Mouse (Mus musculus): ENCODE results near the gene Clrn2.

Clrn2 gene

DNA sequence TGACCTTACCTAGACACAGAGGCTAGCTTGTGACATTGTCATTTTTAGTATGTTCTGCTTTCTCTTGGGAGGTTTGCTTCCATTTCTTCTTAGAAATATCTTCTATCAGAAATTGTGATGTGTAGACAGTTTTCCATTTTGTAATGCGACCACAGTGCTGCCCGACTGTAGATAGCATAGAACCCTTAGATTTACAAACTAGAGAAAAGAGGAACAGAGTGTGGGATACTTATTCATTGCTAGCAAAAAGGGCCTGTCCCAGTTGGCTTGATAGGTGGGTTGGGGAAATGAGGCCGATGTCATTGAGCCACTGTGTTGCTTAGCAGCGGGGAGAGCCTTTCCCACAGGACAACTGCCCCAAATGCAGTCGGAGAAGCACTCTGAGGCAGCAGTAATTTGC lies 44.0 kb downstream of the Clrn2 start:
- DNase-seq (ENCODE audit: extremely low read depth, low read depth, low spot score), result no peak

DNA sequence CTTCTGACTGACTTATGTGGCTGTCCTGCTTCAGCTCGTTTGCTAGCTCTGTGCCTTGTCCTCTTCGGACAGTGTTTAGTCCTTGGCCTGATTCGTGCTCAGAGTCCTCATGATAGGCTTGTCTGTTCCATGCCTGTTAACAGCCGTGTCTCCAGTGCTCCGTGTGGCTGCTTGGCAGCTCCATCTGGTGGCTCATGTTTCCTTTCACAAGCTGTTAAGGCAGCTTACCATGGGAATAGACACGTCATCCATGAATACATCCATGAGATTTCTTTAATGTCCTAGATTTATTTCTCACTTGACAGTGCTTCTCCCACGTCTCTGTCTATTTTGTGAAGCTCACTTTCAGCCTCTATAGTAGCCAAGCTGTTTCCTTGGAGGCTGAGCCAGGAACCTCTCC lies 56.5 kb downstream of the Clrn2 start:
- DNase-seq (ENCODE audit: extremely low read depth, low read depth, low spot score), result no peak

GRCm38 (mm10) chr5:45512908-45513307 lies 59.4 kb downstream of the Clrn2 start:
- no peak for DNase-seq (ENCODE audit: extremely low read depth, low read depth, low spot score)

GRCm38 (mm10) chr5:45513511-45513910 lies 60.0 kb downstream of the Clrn2 start:
- no peak for DNase-seq (ENCODE audit: extremely low read depth, low read depth, low spot score)

All from fat pad, adult 2 months (tissue).